Mouse (Mus musculus): Measurements from ENCODE around the gene Otub1.

DNA sequence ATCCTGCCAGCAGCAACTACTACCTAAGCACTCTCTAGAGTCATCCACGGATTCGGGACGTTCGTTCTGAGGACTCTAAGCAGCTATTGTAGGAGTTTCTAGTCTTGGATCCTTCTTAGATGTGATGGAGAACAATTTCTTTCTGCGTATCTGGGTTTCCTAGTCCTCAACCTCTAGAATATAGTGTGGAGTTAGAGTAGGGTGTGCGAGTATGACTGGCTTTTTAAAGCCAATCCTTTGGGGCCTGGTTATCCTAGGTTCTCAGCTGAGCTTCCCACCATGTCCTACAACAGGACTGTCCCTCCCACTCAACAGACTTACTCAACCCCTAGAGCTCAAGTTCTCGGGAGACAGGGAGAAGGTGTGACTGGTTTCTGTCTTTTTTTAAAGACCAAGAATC lies 790 bp downstream of the Otub1 start:
- TF ChIP-seq CTCF (IDR thresholded peaks at IDR 0.05; ENCODE audit: low read depth, low read length), result no peak
- TF ChIP-seq GATA1 (IDR thresholded peaks at IDR 0.05; ENCODE audit: borderline replicate concordance, low read length), result no peak

All from G1E (cell line).